ENCODE assay signal across 32 mouse cellular contexts in the genomic region with DNA sequence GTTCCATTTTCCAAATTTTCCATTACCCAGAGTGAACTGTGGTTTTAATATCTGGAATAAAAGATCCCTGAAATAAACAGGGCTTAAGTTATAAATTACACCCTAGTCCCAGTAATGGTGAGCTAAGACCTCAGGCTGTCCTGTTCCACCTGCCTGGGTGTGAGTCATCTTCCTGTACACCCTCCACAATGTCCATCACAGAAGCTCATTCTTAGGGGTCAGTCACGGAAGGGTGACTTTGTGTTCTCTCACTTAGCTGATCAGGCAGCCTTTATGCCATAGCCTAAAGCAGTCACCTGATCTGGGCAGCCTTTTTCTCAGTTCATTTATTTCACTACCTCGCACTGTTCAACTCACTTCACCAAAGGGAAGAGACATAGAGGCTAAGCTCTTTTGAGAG. TPM values are rescaled to one million over a fixed set of nuclear protein-coding genes. Genes with fewer than 3 reads are reported as not detected.
A peak's percentile ranks its signal among the peaks of the same experiment; 100 is the strongest.
DNase-seq lines count a peak whose midpoint lies in the region; ATAC-seq and TF ChIP-seq lines count a peak whose summit lies in the region.
"Had no signal": no experiment of that assay in that cellular context is flagged by ENCODE, and none has a peak within 500 bp of the region (broad histone marks: within the 10 kb centered on the region; RNA-seq: fewer than 3 reads in every experiment).

No protein-coding gene starts in this region.

- no peak overlapping the region for H3K4me2 ChIP-seq in liver, postnatal 0 days (ENCODE audit: low read depth, low read length)
- H3K4me2 ChIP-seq: embryonic facial prominence, embryonic 12.5 days; forebrain, embryonic 15.5 days; heart, embryonic 13.5 days; hindbrain, embryonic 14.5 days; limb, embryonic 12.5 days; liver, embryonic 15.5 days; lung, embryonic 15.5 days; midbrain, embryonic 13.5 days; neural tube, embryonic 15.5 days had no signal

- no peak for ATAC-seq in liver, postnatal 0 days
- ATAC-seq: forebrain, embryonic 15.5 days; intestine, postnatal 0 days; midbrain, embryonic 13.5 days had no signal

- DNase-seq in kidney, adult 11 months: peak; percentile 54
- no peak for DNase-seq in kidney, adult 18-20 months
- peak; percentile 52 for DNase-seq in kidney, adult 9 months
- peak; percentile 26 for DNase-seq in kidney, postnatal 10 days
- no peak for DNase-seq in left cerebral cortex, adult 9 months (ENCODE audit: low spot score in 2 of 2)
- DNase-seq in liver, postnatal 0 days: no peak
- DNase-seq in frontal cortex, postnatal 25 days (ENCODE audit: low spot score in 2 of 2): no peak
- DNase-seq: adrenal gland, postnatal 10 days; cerebellum, adult 8-10 months; cerebellum, postnatal 36 days; embryo, embryonic 11 days; gastrocnemius, adult 2 months; gastrocnemius, postnatal 36 days; heart, adult 2 months; heart, postnatal 10 days; spleen, adult 18-20 months; thymus, postnatal 36 days had no signal

- no peaks in the 10 kb centered on the region for H3K36me3 ChIP-seq in liver, postnatal 0 days (replicated peaks; ENCODE audit: insufficient read depth, low read length)
- H3K36me3 ChIP-seq: embryonic facial prominence, embryonic 12.5 days; forebrain, embryonic 10.5 days; forebrain, embryonic 15.5 days; limb, embryonic 12.5 days; liver, embryonic 15.5 days; lung, embryonic 15.5 days; midbrain, embryonic 13.5 days; neural tube, embryonic 15.5 days had no signal

- TF ChIP-seq CTCF in liver, postnatal 0 days (IDR thresholded peaks at IDR 0.05; ENCODE audit: low read depth): no peak

- TF ChIP-seq EP300 in liver, postnatal 0 days (IDR thresholded peaks at IDR 0.05; ENCODE audit: low read depth): no peak

- no peaks in the 10 kb centered on the region for H3K9me3 ChIP-seq in liver, postnatal 0 days (ENCODE audit: low read length)
- H3K9me3 ChIP-seq: embryonic facial prominence, embryonic 12.5 days; forebrain, embryonic 10.5 days; forebrain, embryonic 15.5 days; heart, embryonic 13.5 days; limb, embryonic 12.5 days; liver, embryonic 15.5 days; lung, embryonic 15.5 days; megakaryocyte, embryonic 14.5 days; midbrain, embryonic 13.5 days; neural tube, embryonic 15.5 days had no signal

- H3K27me3 ChIP-seq in liver, postnatal 0 days (ENCODE audit: insufficient read depth, low read length): no peaks in the 10 kb centered on the region
- H3K27me3 ChIP-seq: embryonic facial prominence, embryonic 12.5 days; forebrain, embryonic 15.5 days; heart, embryonic 13.5 days; limb, embryonic 12.5 days; liver, embryonic 15.5 days; lung, embryonic 15.5 days; megakaryocyte, embryonic 14.5 days; midbrain, embryonic 13.5 days; neural tube, embryonic 15.5 days had no signal

- no peaks in the 10 kb centered on the region for H3K4me1 ChIP-seq in liver, postnatal 0 days (ENCODE audit: insufficient read depth)
- H3K4me1 ChIP-seq: embryonic facial prominence, embryonic 12.5 days; forebrain, embryonic 10.5 days; forebrain, embryonic 15.5 days; heart, embryonic 13.5 days; limb, embryonic 12.5 days; liver, embryonic 15.5 days; lung, embryonic 15.5 days; midbrain, embryonic 13.5 days; neural tube, embryonic 15.5 days had no signal

- H3K4me3 ChIP-seq in liver, postnatal 0 days (ENCODE audit: low read depth, low read length): no peak overlapping the region
- H3K4me3 ChIP-seq: embryonic facial prominence, embryonic 12.5 days; forebrain, embryonic 10.5 days; forebrain, embryonic 15.5 days; gastrocnemius, adult 2 months; heart, adult 2 months; heart, embryonic 13.5 days; limb, embryonic 12.5 days; liver, embryonic 15.5 days; lung, embryonic 15.5 days; megakaryocyte, embryonic 14.5 days; midbrain, embryonic 13.5 days; neural tube, embryonic 15.5 days had no signal

- H3K27ac ChIP-seq in liver, postnatal 0 days (ENCODE audit: low read depth): no peak overlapping the region
- H3K27ac ChIP-seq: embryonic facial prominence, embryonic 12.5 days; forebrain, embryonic 10.5 days; forebrain, embryonic 15.5 days; gastrocnemius, adult 2 months; heart, adult 2 months; heart, embryonic 13.5 days; hindbrain, embryonic 14.5 days; limb, embryonic 12.5 days; liver, embryonic 15.5 days; lung, embryonic 15.5 days; midbrain, embryonic 13.5 days; neural tube, embryonic 15.5 days had no signal

- 75% methylated on average over 2 of the region's 2 CpGs for WGBS in liver, postnatal 0 days (ENCODE audit: insufficient replicate concordance)

- no peak overlapping the region for H3K9ac ChIP-seq in liver, postnatal 0 days (replicated peaks)
- H3K9ac ChIP-seq: embryonic facial prominence, embryonic 12.5 days; forebrain, embryonic 15.5 days; heart, embryonic 13.5 days; hindbrain, embryonic 14.5 days; limb, embryonic 12.5 days; liver, embryonic 15.5 days; lung, embryonic 15.5 days; midbrain, embryonic 13.5 days; neural tube, embryonic 15.5 days had no signal

RNA-seq across cellular contexts. Expression of gene Plscr2, which starts 16.8 kb away (rescaled TPM):
- polyA plus RNA-seq in liver, postnatal 0 days (2015; fragmentation: Nextera tagmentation; extraction: Ambion mirVana): 2.2 and 2.3 TPM in 2 replicates

RNA-seq across cellular contexts. Expression of gene 1700057G04Rik, which starts 17.0 kb away (rescaled TPM):
- polyA plus RNA-seq in liver, postnatal 0 days (2015; fragmentation: Nextera tagmentation; extraction: Ambion mirVana): not detected in 2 replicates
- polyA plus RNA-seq: embryonic facial prominence, embryonic 12.5 days; forebrain, embryonic 10.5 days; forebrain, embryonic 15.5 days; frontal cortex, adult 2 months; heart, adult 2 months; heart, embryonic 13.5 days; hindbrain, embryonic 14.5 days; intestine, postnatal 0 days; limb, embryonic 12.5 days; liver, adult 2 months; liver, embryonic 15.5 days; lung, embryonic 15.5 days; midbrain, embryonic 13.5 days; neural tube, embryonic 15.5 days; stomach, embryonic 16.5 days had no signal

RNA-seq across cellular contexts. Expression of gene Plscr1, which starts 42.6 kb away (rescaled TPM):
- 38.8 and 47.1 TPM in 2 replicates for polyA plus RNA-seq in liver, postnatal 0 days (2015; fragmentation: Nextera tagmentation; extraction: Ambion mirVana)

Comparison
In these comparisons a context has a peak if more than half of its experiments do, and no peak if none do; other contexts are left out.
1. DNase-seq: peak in kidney, adult 11 months (single experiment), kidney, adult 9 months (single experiment) and kidney, postnatal 10 days (single experiment); none in kidney, adult 18-20 months (single experiment), left cerebral cortex, adult 9 months (0 of 2), liver, postnatal 0 days (single experiment) and frontal cortex, postnatal 25 days (0 of 2).